Comparison of ENCODE assay signal across 18 mouse cellular contexts in the genomic region with DNA sequence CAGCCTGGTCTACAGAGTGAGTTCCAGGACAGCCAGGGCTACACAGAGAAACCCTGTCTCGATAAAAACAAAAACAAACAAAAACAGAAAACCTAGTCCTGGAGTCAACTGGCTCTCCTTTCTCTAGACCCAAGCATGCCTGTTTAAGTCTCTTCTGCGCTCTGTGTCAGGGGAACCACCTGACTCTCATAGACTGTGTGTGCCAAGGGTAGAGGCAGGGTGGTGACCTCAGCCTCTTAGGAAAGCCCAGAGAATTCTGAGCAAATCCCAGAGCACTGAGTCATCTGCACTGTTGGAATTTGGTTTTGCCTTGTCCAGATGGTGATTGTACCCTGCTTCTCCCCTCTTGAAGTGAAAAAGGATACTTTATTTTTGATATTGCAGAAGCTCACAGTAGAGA. TPM values are rescaled to one million over a fixed set of nuclear protein-coding genes. Genes with fewer than 3 reads are reported as not detected.
DNase-seq lines count a peak whose midpoint lies in the region; ATAC-seq and TF ChIP-seq lines count a peak whose summit lies in the region.
"Had no signal": no experiment of that assay in that cellular context is flagged by ENCODE, and none has a peak within 500 bp of the region (broad histone marks: within the 10 kb centered on the region; RNA-seq: fewer than 3 reads in every experiment).

No protein-coding gene starts in this region.

- H3K4me2 ChIP-seq in heart, embryonic 13.5 days = no peak overlapping the region
- no peak overlapping the region for H3K4me2 ChIP-seq in forebrain, embryonic 16.5 days (ENCODE audit: low read length)
- H3K4me2 ChIP-seq in hindbrain, postnatal 0 days (ENCODE audit: low read depth, low read length) = no peak overlapping the region
- H3K4me2 ChIP-seq: embryonic facial prominence, embryonic 13.5 days; forebrain, embryonic 12.5 days; hindbrain, embryonic 14.5 days; liver, embryonic 13.5 days; midbrain, embryonic 11.5 days had no signal

- WGBS in heart, embryonic 10.5 days = 71% methylated on average over 2 of the region's 2 CpGs
- 65% methylated on average over 2 of the region's 2 CpGs for WGBS in heart, embryonic 13.5 days
- WGBS in forebrain, embryonic 16.5 days = 87% methylated on average over 2 of the region's 2 CpGs
- WGBS in hindbrain, postnatal 0 days = 82% methylated on average over 2 of the region's 2 CpGs

- H3K4me1 ChIP-seq in heart, embryonic 10.5 days = peaks cover 23% of the 10 kb centered on the region
- H3K4me1 ChIP-seq in heart, embryonic 13.5 days = peaks cover 30% of the 10 kb centered on the region
- H3K4me1 ChIP-seq in forebrain, embryonic 16.5 days (replicated peaks; ENCODE audit: control insufficient read depth, insufficient read depth, low read length) = peaks cover 1% of the 10 kb centered on the region; the same call in 1 of the 2 replicates
- H3K4me1 ChIP-seq in hindbrain, postnatal 0 days (ENCODE audit: insufficient read depth, low read length) = no peaks in the 10 kb centered on the region

- H3K27ac ChIP-seq in heart, embryonic 10.5 days = no peak overlapping the region
- 0 out of 2 replicates have a peak overlapping the region, but pooled peaks have one; percentile 8 for H3K27ac ChIP-seq in heart, embryonic 13.5 days (replicated peaks)
- H3K27ac ChIP-seq in forebrain, embryonic 16.5 days (ENCODE audit: low read length) = no peak overlapping the region
- no peak overlapping the region for H3K27ac ChIP-seq in hindbrain, postnatal 0 days
- H3K27ac ChIP-seq: embryonic facial prominence, embryonic 13.5 days; forebrain, embryonic 12.5 days; hindbrain, embryonic 14.5 days; layer of hippocampus, adult 2 months; liver, embryonic 13.5 days had no signal

- DNase-seq in heart, adult 18-20 months = peak; percentile 53 to 74
- DNase-seq in heart, embryonic 10.5 days (ENCODE audit: low spot score) = no peak
- DNase-seq in Patski (ENCODE audit: low read depth, low spot score) = peak; percentile 51
- DNase-seq in lung, postnatal 36 days = peak; percentile 84
- DNase-seq in layer of hippocampus, postnatal 25 days (ENCODE audit: extremely low spot score in 1 of 2, low spot score in 1 of 2) = no peak
- DNase-seq in hindbrain, postnatal 0 days (ENCODE audit: low spot score) = no peak
- DNase-seq: cerebellum, postnatal 14 days; kidney, adult 2 months; left cerebral cortex, postnatal 4 days; liver, embryonic 13.5 days; thymus, postnatal 25 days had no signal

- H3K36me3 ChIP-seq in heart, embryonic 10.5 days = peaks cover 15% of the 10 kb centered on the region; the same call in 1 of the 2 replicates
- peaks cover 20% of the 10 kb centered on the region for H3K36me3 ChIP-seq in heart, embryonic 13.5 days
- H3K36me3 ChIP-seq in forebrain, embryonic 16.5 days (ENCODE audit: control insufficient read depth, insufficient read depth) = no peaks in the 10 kb centered on the region; the same call in 1 of the 2 replicates
- H3K36me3 ChIP-seq in hindbrain, postnatal 0 days (ENCODE audit: insufficient read depth, low read length) = no peaks in the 10 kb centered on the region

- peak; percentile 73 for ATAC-seq in Patski
- ATAC-seq in heart, embryonic 13.5 days (ENCODE audit: extremely low read depth, insufficient number of reproducible peaks, low FRiP score, low TSS enrichment) = no peak
- ATAC-seq in forebrain, embryonic 16.5 days = no peak
- ATAC-seq in hindbrain, postnatal 0 days = no peak

- H3K9me3 ChIP-seq in heart, embryonic 10.5 days = no peaks in the 10 kb centered on the region
- no peaks in the 10 kb centered on the region for H3K9me3 ChIP-seq in heart, embryonic 13.5 days
- no peaks in the 10 kb centered on the region for H3K9me3 ChIP-seq in forebrain, embryonic 16.5 days (ENCODE audit: control insufficient read depth, low read length)
- no peaks in the 10 kb centered on the region for H3K9me3 ChIP-seq in hindbrain, postnatal 0 days (ENCODE audit: low read length)
- H3K9me3 ChIP-seq: embryonic facial prominence, embryonic 13.5 days; forebrain, embryonic 12.5 days; liver, embryonic 13.5 days had no signal

- CTCF ChIA-PET in Patski (lab: Charles Lee) = interaction anchor here (1.1 to 1.2 kb wide), 2 partner anchors 18 to 21 kb away, joined by 3 read pairs; no protein-coding TSS in a partner anchor

- no peaks in the 10 kb centered on the region for H3K27me3 ChIP-seq in heart, embryonic 10.5 days (ENCODE audit: insufficient read depth, poor library complexity, severe bottlenecking)
- H3K27me3 ChIP-seq in Patski = no peaks in the 10 kb centered on the region
- no peaks in the 10 kb centered on the region for H3K27me3 ChIP-seq in heart, embryonic 13.5 days (replicated peaks)
- 0 out of 2 replicates have a peak, but pooled peaks cover 3% of the 10 kb centered on the region for H3K27me3 ChIP-seq in forebrain, embryonic 16.5 days (replicated peaks; ENCODE audit: control insufficient read depth, insufficient read depth, low read length)
- no peaks in the 10 kb centered on the region for H3K27me3 ChIP-seq in hindbrain, postnatal 0 days (ENCODE audit: insufficient read depth, low read length)
- H3K27me3 ChIP-seq: embryonic facial prominence, embryonic 13.5 days; forebrain, embryonic 12.5 days; liver, embryonic 13.5 days had no signal

- POLR2A ChIA-PET in Patski (lab: Charles Lee) = interaction anchor here (1.3 kb wide), 1 partner anchor 36 kb away, joined by 3 read pairs; no protein-coding TSS in a partner anchor

- no peak for TF ChIP-seq CTCF in Patski (IDR thresholded peaks at IDR 0.05)
- no peak for TF ChIP-seq CTCF in hindbrain, postnatal 0 days (IDR thresholded peaks at IDR 0.05; ENCODE audit: low read depth)

- in situ Hi-C loops in Patski (cut with MboI; ENCODE audit: low pct_unique_long_range_greater_than_20kb) = no loop called here

- no peak overlapping the region for H3K9ac ChIP-seq in heart, embryonic 13.5 days
- H3K9ac ChIP-seq in forebrain, embryonic 16.5 days (replicated peaks; ENCODE audit: low read depth, low read length) = no peak overlapping the region
- H3K9ac ChIP-seq in hindbrain, postnatal 0 days (replicated peaks; ENCODE audit: low read length) = no peak overlapping the region
- H3K9ac ChIP-seq: embryonic facial prominence, embryonic 13.5 days; forebrain, embryonic 12.5 days; hindbrain, embryonic 14.5 days; liver, embryonic 13.5 days had no signal

- H3K4me3 ChIP-seq in heart, embryonic 10.5 days = no peak overlapping the region
- H3K4me3 ChIP-seq in heart, embryonic 13.5 days = no peak overlapping the region
- H3K4me3 ChIP-seq in forebrain, embryonic 16.5 days (replicated peaks; ENCODE audit: low read length) = no peak overlapping the region
- no peak overlapping the region for H3K4me3 ChIP-seq in hindbrain, postnatal 0 days (ENCODE audit: low read length)
- H3K4me3 ChIP-seq: embryonic facial prominence, embryonic 13.5 days; forebrain, embryonic 12.5 days; layer of hippocampus, adult 2 months; liver, embryonic 13.5 days had no signal

RNA-seq across cellular contexts. Expression of a gene that starts 7.1 kb away (rescaled TPM):
- total RNA-seq in heart, adult 18-20 months (2021) = 10 to 100 TPM in 1 of 2 experiments, 1 to 10 TPM in 1; 8.4 to 11.5 TPM
- polyA plus RNA-seq in heart, embryonic 10.5 days (2016; fragmentation: Nextera tagmentation; extraction: Ambion mirVana) = 17.0 and 17.3 TPM in 2 replicates
- 18.5 TPM for polyA plus RNA-seq in Patski (2021)
- polyA plus RNA-seq in heart, embryonic 13.5 days (2015; fragmentation: Nextera tagmentation; extraction: Ambion mirVana) = 10.7 and 10.9 TPM in 2 replicates
- 10 to 100 TPM; 53.5 to 55.2 TPM for total RNA-seq in layer of hippocampus, postnatal 25 days (2021)
- polyA plus RNA-seq in forebrain, embryonic 16.5 days (2015; fragmentation: Nextera tagmentation; extraction: Ambion mirVana) = 46.9 and 47.7 TPM in 2 replicates
- total RNA-seq in hindbrain, postnatal 0 days (2014; rRNA removed) = 64.3 and 69.6 TPM in 2 replicates
- polyA plus RNA-seq in hindbrain, postnatal 0 days (2015; fragmentation: Nextera tagmentation; extraction: Ambion mirVana) = 44.4 and 46.4 TPM in 2 replicates

RNA-seq across cellular contexts. Expression of a gene that starts 8.0 kb away (rescaled TPM):
- 1 to 10 TPM; 3.0 to 3.1 TPM for total RNA-seq in heart, adult 18-20 months (2021)
- polyA plus RNA-seq in heart, embryonic 10.5 days (2016; fragmentation: Nextera tagmentation; extraction: Ambion mirVana) = 5.4 and 5.5 TPM in 2 replicates
- polyA plus RNA-seq in Patski (2021) = 5.9 TPM
- polyA plus RNA-seq in heart, embryonic 13.5 days (2015; fragmentation: Nextera tagmentation; extraction: Ambion mirVana) = 4.2 and 5.0 TPM in 2 replicates
- total RNA-seq in layer of hippocampus, postnatal 25 days (2021) = 1 to 10 TPM; 4.1 to 4.2 TPM
- 7.0 and 7.5 TPM in 2 replicates for polyA plus RNA-seq in forebrain, embryonic 16.5 days (2015; fragmentation: Nextera tagmentation; extraction: Ambion mirVana)
- total RNA-seq in hindbrain, postnatal 0 days (2014; rRNA removed) = 3.1 and 3.7 TPM in 2 replicates
- polyA plus RNA-seq in hindbrain, postnatal 0 days (2015; fragmentation: Nextera tagmentation; extraction: Ambion mirVana) = 2.9 and 3.0 TPM in 2 replicates

Comparison
In these comparisons a context has a peak if more than half of its experiments do, and no peak if none do; other contexts are left out.
1. DNase-seq: peak in heart, adult 18-20 months (2 of 2), Patski (single experiment) and lung, postnatal 36 days (single experiment); none in heart, embryonic 10.5 days (single experiment), layer of hippocampus, postnatal 25 days (0 of 2) and hindbrain, postnatal 0 days (single experiment).